Mouse (Mus musculus): ENCODE results near the gene Galnt14. TPM values are rescaled to one million over a fixed set of nuclear protein-coding genes. Genes with fewer than 3 reads are reported as not detected.

Gene Galnt14
- 14.3 and 17.8 TPM in 2 replicates for total RNA-seq (2014; rRNA removed)
- 16.7 and 16.8 TPM in 2 replicates for polyA plus RNA-seq (2015; fragmentation: Nextera tagmentation; extraction: Ambion mirVana)

DNA sequence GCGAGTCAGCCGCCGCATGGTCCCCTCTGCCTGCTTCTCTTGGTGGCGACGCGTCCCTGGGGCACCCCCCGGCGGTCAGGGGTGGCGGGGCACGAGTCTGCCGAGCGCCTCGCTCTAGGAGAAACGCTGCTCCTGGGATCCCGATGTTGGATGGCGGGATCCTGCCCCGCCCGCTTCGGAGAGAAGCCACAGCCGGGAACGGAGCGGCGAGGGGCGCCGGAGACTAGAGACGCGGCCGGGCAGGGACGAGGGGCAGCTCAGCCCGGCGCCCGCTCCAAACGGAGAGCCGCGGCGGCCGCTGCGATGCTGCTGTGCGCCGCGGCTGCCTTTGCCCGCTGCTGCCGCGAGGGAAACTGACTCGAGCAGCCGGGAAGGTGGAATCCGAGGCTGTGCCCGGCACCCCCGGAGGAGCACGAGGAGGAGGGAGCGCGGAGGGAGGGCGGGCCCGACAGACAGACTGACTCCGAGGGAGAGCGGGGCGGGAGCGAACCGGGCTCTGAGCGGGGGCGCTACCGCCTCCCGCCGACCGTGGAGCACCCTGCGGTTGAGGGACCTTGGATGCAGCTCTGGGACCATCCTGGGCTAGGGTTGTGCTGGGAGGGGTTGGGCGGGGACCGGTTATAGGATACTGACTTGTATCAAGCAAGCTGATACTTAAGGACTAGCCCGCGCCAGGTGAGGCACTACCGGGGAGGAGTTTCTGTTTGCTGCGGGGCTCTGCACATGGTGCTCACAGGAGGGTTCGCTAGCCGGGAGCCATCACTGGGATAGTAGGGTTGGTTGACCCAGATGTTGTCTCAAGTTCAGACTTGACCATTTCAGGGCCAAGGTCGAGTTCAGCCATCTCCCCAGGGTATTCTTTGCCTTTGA is at the start of gene Galnt14:
Gene Galnt14 (minus strand): TSS at position 412 of the 870 bp plus-strand sequence.
- peak within 1 kb of the TSS; percentile 66 for H3K4me3 ChIP-seq (ENCODE audit: low read depth, low read length)
- no peaks in the 10 kb centered on the region for H3K9me3 ChIP-seq (ENCODE audit: low read length)
- H3K4me2 ChIP-seq (ENCODE audit: low read depth), result peak within 1 kb of the TSS; percentile 90
- no peaks in the 10 kb centered on the region for H3K36me3 ChIP-seq (ENCODE audit: insufficient read depth)
- peak within 1 kb of the TSS; percentile 77 for H3K27ac ChIP-seq (ENCODE audit: low read depth, low read length)
- TF ChIP-seq CTCF (IDR thresholded peaks at IDR 0.05; ENCODE audit: low read depth), result peak; percentile 76
- ATAC-seq, result peak; percentile 87
- peaks cover 26% of the 10 kb centered on the region for H3K4me1 ChIP-seq (ENCODE audit: insufficient read depth)
- WGBS, result under 1% methylated on average over 71 of the region's 75 CpGs
- H3K27me3 ChIP-seq (ENCODE audit: insufficient read depth, low read length), result no peaks in the 10 kb centered on the region; the same call in 1 of the 2 replicates
- peak within 1 kb of the TSS; percentile 69 for H3K9ac ChIP-seq
- DNase-seq, result peak; percentile 82

DNA sequence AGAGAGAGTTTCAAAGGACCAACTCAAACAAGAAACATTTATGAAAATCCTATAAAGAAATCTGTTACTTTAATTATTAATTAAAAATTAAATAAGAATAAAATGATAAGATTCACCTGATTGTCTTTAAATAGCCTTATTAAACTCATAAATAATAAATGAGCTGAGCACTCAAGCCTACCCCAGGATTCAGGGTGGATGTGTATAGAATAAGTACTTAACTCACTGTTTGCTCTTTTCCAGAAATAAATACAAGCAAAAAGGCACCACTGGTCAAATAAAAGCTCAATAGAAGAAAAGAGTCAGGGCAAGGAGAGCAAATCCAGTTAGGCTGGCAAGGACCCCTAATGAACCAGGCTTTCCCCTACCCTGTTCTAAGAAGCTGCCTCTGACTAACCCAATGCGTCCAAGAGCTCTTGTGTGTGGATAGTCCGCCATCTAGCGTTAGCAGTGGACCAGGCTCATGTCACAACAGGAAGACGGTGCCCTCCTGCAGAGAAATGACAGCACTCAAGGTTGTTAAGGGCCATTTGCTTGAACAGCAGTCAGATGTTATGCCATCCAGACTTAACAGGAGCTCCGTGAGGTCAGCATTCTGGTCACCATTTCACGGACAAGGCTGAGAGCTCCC is 33.5 kb upstream of the Galnt14 start:
- Histone ChIP-seq H3K36me3 (ENCODE audit: insufficient read depth) (no peaks in the 10 kb centered on the region), H3K4me1 (ENCODE audit: insufficient read depth) (no peaks in the 10 kb centered on the region), H3K27ac (ENCODE audit: low read depth, low read length) (no peak overlapping the region), H3K9me3 (ENCODE audit: low read length) (no peaks in the 10 kb centered on the region), H3K27me3 (ENCODE audit: insufficient read depth, low read length) (no peaks in the 10 kb centered on the region; the same call in 1 of the 2 replicates), H3K9ac (no peak overlapping the region), H3K4me2 (ENCODE audit: low read depth) (no peak overlapping the region), H3K4me3 (ENCODE audit: low read depth, low read length) (no peak overlapping the region)
- ATAC-seq (peak; percentile 96), DNase-seq (peak; percentile 93)
- TF ChIP-seq CTCF (IDR thresholded peaks at IDR 0.05; ENCODE audit: low read depth), result peak; percentile 99
- 8% methylated on average over 6 of the region's 6 CpGs for WGBS

DNA sequence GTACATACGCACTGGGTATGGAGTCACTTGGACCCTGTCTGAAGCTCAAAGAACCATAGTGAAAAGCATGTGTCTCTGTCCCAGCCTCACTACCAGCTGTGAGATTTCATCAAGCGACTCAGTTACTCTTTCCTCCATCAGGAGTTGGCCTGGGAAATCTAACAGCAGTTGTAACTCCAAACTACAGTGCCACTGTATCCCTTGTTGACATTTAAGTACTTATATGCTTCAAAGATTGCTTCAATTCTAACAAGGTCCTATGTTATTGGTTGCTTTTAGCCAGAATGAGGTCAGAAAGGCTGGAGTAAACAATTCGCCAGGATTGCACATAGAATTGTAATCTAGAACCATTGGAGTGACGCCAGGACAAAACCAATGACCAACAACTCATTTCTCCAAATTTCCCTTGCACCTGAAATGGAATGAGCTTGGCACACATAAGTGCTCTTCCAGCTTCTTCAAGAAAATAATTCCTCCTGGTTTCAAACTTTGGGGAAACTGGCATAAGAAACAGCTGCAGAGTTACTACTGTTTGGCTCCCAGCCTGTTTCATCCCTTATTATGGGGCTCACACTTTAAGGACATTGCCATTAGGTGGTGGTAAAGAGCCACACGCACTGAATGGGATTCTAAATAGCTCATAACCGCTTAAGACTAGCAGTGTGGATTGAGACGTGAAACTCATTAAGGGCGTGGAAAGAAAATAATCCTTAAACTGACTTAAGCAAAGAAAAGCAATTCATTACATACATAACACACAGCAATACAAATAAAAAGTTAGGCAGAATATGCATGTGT is 13.8 kb upstream of the Galnt14 start:
- 53% methylated on average over 8 of the region's 8 CpGs for WGBS
- H3K36me3 ChIP-seq (ENCODE audit: insufficient read depth), result no peaks in the 10 kb centered on the region
- DNase-seq, result no peak
- no peaks in the 10 kb centered on the region for H3K4me1 ChIP-seq (ENCODE audit: insufficient read depth)
- peak; percentile 64 for TF ChIP-seq CTCF (IDR thresholded peaks at IDR 0.05; ENCODE audit: low read depth)
- no peak overlapping the region for H3K27ac ChIP-seq (ENCODE audit: low read depth, low read length)
- H3K4me2 ChIP-seq (ENCODE audit: low read depth), result no peak overlapping the region
- no peak overlapping the region for H3K4me3 ChIP-seq (ENCODE audit: low read depth, low read length)
- no peaks in the 10 kb centered on the region for H3K9me3 ChIP-seq (ENCODE audit: low read length)
- no peak; the same call in 1 of the 2 replicates for ATAC-seq
- no peaks in the 10 kb centered on the region for H3K27me3 ChIP-seq (ENCODE audit: insufficient read depth, low read length)
- no peak overlapping the region for H3K9ac ChIP-seq

DNA sequence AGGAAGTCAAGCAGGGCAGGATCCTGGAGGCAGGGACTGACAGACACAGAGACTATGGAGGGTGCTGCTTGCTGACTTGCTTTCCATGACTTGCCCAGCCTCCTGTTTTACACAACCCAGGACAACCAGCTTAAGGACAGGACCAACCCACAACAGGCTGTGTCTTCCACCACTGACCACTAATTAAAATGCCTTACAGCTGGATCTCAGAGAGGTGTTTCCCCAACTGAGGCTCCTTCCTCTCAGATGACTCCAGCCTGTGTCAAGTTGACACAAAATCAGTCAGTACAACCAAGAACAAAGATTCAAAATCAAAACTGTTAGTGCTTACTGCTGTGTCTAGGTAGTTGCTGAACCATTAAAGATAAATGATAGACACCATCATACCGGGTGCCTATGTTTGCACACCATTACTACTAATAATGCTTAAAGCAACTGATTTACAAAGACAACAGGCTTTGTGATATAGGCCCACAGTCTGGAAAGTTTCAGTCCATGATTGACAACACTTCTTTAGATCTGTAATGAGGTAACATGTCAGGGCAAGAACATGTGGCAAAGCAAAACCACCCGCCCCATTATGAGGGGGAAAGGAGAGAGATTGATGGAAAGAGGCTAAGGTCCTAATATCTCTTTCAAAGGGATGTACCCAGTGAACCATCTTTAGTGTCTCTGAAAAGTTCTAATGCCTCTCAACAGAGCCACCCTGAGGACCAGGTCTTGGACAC is 8.9 kb upstream of the Galnt14 start:
- DNase-seq (no peak), ATAC-seq (no peak)
- H3K9ac ChIP-seq, result no peak overlapping the region
- no peak for TF ChIP-seq CTCF (IDR thresholded peaks at IDR 0.05; ENCODE audit: low read depth)
- H3K27ac ChIP-seq (ENCODE audit: low read depth, low read length), result no peak overlapping the region
- H3K4me2 ChIP-seq (ENCODE audit: low read depth), result no peak overlapping the region
- H3K4me3 ChIP-seq (ENCODE audit: low read depth, low read length), result no peak overlapping the region
- no peaks in the 10 kb centered on the region for H3K9me3 ChIP-seq (ENCODE audit: low read length)
- peaks cover 2% of the 10 kb centered on the region for H3K4me1 ChIP-seq (ENCODE audit: insufficient read depth)
- no peaks in the 10 kb centered on the region for H3K36me3 ChIP-seq (ENCODE audit: insufficient read depth)
- WGBS, result 90% methylated on average over 2 of the region's 2 CpGs
- H3K27me3 ChIP-seq (ENCODE audit: insufficient read depth, low read length), result no peaks in the 10 kb centered on the region

DNA sequence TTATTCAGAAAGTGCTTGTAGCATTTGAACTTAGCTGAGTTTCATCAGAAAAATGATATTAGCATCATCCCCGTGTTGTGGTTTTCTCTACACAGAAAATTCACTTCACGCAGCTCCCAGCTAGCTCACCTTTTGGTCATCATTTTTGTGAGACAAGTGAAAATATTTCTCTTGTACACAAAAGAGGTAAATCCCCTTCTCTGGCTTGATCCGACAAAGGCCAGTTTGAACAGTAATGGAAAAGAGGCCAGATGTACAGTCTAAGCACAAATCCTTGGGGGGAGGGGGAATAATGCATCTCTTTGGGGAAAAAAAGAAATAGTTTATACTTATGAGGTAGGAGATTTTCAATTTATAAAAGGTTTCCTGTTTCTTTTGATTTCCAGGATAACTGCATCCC is 6.4 kb upstream of the Galnt14 start:
- DNase-seq, result no peak
- no peak overlapping the region for H3K9ac ChIP-seq
- peaks cover 17% of the 10 kb centered on the region for H3K4me1 ChIP-seq (ENCODE audit: insufficient read depth)
- no peak overlapping the region for H3K4me3 ChIP-seq (ENCODE audit: low read depth, low read length)
- no peak for TF ChIP-seq CTCF (IDR thresholded peaks at IDR 0.05; ENCODE audit: low read depth)
- no peak for ATAC-seq
- no peaks in the 10 kb centered on the region for H3K9me3 ChIP-seq (ENCODE audit: low read length)
- 55% methylated on average over 3 of the region's 3 CpGs for WGBS
- no peaks in the 10 kb centered on the region for H3K27me3 ChIP-seq (ENCODE audit: insufficient read depth, low read length)
- H3K36me3 ChIP-seq (ENCODE audit: insufficient read depth), result no peaks in the 10 kb centered on the region
- no peak overlapping the region for H3K4me2 ChIP-seq (ENCODE audit: low read depth)
- H3K27ac ChIP-seq (ENCODE audit: low read depth, low read length), result no peak overlapping the region

Measured in forebrain, postnatal 0 days (tissue).